Mouse (Mus musculus) C2C12 (cell line): ENCODE data around the gene Sall1.

Experiments used
- CEBPB ChIP-seq: IDR thresholded peaks from one replicate; pipeline ENCODE4 v1.6.1; 2011; ENCODE audit warnings: low read depth, mild to moderate bottlenecking, control low read depth, moderate library complexity
- CTCF ChIP-seq: IDR thresholded peaks from one replicate; pipeline ENCODE4 v1.5.1; 2011; ENCODE audit not compliant: control insufficient read depth, insufficient read depth, insufficient read length
- FOSL1 ChIP-seq: IDR thresholded peaks from one replicate; pipeline ENCODE4 v1.8.0; 2011; ENCODE audit warnings: mild to moderate bottlenecking, low read length; ENCODE audit not compliant: poor library complexity, insufficient read depth, severe bottlenecking
- MYOG ChIP-seq: IDR thresholded peaks from one replicate; pipeline ENCODE4 v1.6.1; 2011; ENCODE audit not compliant: control insufficient read depth, insufficient read length; ENCODE audit errors: extremely low read depth
- USF1 ChIP-seq: IDR thresholded peaks from one replicate; pipeline ENCODE4 v1.6.1; 2011; ENCODE audit warnings: low read depth, mild to moderate bottlenecking, control low read depth, moderate library complexity

- no peak for TF ChIP-seq CTCF
- TF ChIP-seq CEBPB: no peak
- no peak for TF ChIP-seq FOSL1
- no peak for TF ChIP-seq USF1
- TF ChIP-seq MYOG: no peak
Measured at GRCm38 (mm10) chr8:88989002-88989401, 55.0 kb downstream of the Sall1 start.
